Mouse (Mus musculus) embryo, embryonic 11.5 days (tissue): ENCODE measurements around the gene Mrnip.

Experiments
- DNase-seq: peaks from one replicate; pipeline ENCODE4 v3.0.0-alpha.2; 2012; ENCODE audit warnings: low read depth, low spot score

Mrnip gene

DNA sequence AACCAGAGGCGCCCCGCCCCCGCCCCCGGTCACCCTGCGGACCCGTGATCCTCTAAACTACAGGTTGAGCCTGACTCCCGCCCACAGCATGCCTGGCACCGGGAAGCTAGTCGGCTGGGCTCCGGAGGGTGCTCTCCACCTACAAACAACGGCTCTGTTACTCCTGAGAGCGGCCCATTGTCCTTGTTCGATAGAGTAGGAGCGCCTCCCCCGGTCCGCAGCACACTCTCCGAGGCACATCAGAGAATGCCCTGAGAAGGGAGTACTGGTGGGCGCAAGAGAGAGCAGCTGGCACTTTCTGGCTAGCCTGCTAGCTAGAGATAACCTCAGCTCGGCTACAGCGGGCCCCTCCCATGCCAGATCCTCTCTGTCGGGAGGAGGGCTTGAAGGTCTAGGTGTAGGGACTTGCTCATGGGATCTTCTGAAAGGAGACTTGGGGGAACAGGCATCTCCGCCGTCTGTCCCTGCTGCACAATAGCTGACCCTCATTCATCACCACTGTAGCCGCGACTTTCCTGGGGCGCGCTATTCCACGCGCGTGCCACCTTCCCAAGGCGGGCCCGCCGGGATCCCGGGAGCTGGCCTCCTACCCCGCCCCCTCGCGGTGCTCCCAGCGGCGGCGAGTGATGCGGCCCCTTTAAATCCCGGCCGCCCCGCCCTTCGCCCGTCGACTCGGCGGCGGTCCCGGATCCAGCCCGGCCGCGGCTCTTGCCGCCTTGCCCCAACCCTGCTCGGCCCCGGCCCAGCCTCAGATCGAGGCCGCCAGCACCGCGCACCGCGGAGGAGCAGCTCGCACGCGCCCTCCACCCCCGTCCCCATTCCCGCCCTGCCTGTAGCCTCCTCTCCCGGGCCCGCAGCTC, 50.7 kb downstream of the Mrnip start:
- DNase-seq, result peak; percentile 56

DNA sequence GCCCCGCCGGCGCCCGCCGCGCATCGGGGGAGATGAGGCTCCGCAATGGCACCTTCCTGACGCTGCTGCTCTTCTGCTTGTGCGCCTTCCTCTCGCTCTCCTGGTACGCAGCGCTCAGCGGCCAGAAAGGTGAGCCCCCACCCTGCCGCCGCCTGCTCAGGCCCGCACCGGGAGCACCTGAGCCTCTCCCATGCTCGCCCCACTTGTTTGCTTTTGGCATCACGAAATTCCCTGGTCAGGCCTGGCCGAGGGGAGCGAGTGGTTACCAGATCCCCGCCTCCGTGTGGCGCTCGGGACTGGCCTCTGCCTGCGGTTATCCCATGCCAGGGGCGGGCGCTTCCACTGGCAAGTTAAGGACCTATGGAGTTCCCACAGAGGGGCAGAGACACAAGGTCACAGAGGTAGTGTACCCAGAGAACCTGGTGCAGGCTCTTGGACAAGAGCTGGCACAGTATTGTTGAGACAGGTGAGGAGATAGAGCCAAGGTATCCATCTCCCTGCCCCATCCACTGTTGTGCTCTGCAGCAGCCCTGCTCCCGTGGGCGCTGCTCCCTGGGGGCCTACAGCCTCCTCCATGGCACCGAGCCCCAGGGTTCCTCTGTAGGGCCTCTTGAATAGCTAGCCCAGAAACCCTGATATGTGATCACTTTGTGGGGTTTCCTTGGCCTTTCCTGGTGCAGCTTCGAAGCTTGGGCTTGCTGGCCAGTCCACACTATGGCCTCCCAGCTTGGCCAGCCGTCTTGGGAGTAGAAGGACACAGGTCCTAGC, 51.6 kb downstream of the Mrnip start:
- no peak for DNase-seq

GRCm38 (mm10) chr11:50226406-50226805, 52.2 kb downstream of the Mrnip start:
- DNase-seq, result no peak

GRCm38 (mm10) chr11:50227226-50227625, 53.0 kb downstream of the Mrnip start:
- DNase-seq, result no peak

DNA sequence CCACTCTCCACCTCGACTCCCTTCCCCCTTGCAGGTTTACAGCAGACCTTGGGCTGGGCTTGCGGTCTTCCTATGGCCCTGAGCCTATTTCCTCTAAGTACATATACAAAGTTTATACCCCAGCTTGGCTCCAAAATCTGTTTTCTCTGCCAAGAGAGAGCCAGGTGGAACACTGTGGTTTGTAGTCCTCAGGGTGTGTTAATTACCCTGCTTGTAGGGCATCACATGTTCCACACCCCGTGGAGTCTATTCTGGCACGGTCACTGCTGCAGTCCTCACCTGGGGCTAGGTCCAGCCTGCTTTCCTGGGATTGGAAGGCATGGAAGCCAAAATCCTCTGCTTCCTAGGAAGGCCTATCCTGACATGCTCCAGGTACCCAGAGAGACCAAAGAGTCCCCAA, 53.5 kb downstream of the Mrnip start:
- DNase-seq, result no peak

GRCm38 (mm10) chr11:50228772-50229171, 54.5 kb downstream of the Mrnip start:
- no peak for DNase-seq

- DNase-seq, result no peak
Measured at GRCm38 (mm10) chr11:50229252-50229910, 55.1 kb downstream of the Mrnip start.

DNA sequence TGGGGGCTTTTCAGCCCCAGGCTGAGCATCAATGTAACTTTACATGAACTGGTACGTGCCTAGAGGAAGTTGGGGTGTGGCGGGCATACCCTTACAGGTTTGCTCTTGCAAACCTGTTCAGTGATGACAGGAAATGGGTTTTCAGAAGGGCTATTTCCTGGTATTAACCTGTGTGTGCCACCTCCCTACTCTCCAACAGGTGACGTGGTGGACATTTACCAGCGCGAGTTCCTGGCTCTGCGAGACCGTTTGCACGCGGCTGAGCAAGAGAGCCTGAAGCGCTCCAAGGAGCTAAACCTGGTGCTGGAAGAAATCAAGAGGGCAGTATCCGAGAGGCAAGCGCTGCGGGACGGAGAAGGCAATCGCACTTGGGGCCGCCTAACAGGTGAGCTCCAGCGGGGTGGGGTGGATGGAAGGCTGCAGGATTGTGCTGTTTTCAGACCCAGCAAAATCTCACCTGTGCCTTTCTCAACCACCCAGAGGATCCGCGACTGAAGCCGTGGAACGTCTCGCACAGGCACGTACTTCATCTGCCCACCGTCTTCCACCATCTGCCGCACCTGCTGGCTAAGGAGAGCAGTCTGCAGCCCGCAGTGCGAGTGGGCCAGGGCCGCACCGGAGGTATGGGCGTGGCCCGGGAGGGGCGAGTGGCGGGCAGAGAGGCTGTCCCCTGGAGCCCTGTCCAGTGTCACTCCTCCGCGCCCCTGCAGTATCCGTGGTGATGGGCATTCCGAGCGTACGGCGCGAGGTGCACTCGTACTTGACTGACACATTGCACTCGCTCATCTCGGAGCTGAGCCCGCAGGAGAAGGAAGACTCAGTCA, 56.4 kb downstream of the Mrnip start:
- DNase-seq, result no peak

DNA sequence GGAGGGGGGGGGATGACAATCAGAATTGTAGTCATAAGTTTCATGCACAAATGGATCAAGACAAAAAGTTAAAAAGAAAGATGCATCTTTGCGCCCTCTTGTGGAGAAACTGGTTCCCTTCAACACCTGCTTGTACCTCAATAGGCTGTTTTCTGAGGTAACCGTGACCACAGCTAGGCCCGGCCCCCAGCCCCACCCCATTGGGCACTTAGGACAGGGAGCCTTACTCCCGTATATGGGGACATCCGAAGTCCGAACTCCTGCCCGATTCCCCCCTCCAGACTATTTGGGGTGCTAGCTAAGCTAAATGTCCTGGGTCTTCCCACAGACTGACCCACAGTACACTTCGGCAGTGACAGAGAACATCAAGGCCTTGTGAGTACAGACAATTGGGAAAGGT, 57.2 kb downstream of the Mrnip start:
- peak; percentile 63 for DNase-seq

- no peak for DNase-seq
Measured at GRCm38 (mm10) chr11:50233022-50233421, 58.8 kb downstream of the Mrnip start.

- DNase-seq, result no peak
Measured at GRCm38 (mm10) chr11:50233993-50234392, 59.7 kb downstream of the Mrnip start.

DNA sequence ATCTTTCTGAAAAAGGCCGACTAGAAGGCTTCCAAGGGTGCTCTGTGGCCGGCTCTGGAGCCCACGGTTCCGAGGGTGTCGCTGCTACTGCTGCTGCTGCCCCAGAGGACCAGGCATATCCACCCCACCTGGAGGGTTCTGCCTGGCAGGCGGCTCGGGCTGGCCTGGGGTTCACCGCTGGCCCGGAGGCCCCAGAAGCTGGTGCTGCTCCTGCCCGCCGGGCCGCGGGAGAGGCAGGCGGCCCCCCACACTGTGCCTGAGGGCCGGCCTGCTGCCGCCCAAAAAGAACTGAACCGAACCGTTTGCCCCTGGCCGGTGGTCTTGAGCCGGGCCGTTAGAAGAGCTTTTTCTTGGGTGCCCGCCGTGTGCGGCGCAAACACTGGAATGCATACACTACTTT, 60.4 kb downstream of the Mrnip start:
- DNase-seq, result no peak

DNA sequence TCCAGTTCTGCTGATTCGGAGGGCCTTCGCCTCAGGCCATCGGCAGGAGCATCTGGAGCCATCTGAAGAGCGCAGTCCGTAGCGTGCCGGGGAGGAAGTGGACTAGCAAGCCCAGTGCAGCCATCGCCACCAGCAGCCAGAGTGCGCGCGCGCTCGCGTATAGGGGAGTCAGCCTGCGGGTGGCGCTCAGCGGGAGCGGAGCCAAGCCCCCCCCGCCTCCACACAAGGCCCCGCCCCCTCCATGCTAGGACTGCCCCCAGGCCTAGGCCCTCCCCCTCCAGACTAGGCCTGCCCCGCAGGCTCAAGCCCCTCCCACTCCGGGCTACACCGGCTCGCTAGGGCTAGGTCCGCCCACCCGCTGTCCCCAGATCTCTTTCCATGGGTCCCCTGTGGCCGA, 62.3 kb downstream of the Mrnip start:
- DNase-seq, result peak; percentile 81

DNA sequence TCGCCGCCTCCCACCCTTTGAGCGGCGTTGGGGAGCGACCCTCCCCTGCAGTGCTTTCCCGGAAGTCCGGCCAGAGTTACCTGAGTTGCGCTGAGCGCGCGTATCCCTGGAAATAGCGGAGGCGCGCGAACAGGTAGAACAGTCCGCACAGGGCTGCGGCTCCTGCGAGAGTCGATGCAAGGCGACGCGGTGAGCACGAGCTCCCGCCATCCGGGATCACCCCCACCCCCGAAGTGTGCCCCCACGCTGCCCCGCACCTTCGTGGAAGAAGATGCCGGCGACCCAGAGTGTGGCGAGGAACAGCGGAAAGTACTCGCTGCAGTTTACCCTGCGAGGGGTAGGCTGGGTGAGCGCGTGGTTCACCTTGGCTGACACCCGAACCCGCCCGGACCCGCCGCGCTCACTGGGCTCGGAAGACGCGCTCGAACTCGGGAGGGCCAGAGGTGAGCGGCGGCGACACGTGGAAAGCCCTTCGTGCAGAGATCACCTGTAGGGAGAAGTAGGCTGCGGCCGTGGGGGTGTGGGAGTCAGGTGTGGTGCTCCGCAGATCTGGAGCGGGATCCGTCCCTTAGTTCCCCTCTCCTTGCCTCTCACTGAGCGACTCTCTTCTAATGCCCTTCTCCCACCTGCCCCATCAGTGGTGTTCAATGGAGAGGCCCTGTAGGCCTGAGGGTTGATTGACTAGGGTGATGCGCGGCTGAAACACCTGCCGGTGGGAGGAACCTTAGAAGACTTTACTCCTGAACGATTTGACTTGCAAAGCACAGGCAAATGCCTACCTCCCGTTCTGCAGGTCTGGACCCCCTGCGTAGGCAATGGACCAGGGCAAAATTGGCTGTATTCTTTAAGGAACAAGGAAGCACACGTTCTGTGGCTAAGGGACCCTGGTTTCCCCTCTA, 62.9 kb downstream of the Mrnip start:
- DNase-seq, result no peak

DNA sequence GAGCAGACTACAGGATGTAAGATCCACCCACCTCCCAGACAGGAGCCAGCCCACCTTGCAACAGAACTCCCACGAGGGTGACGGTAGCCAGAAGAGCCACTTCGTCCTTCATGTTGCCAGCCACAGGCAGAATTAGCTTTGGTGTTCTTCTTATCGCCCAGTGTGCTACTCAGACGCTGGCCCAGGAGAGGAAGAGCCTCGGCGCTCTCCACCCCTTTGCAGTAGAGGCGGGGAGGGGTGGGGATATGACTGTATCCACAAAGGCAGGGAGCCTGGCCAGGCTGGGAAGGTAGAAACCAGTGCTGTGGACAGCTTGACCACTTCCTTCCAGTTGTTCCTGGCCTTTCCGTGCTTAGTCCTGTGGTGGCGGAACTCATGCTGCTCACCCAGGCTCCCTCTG, 64.1 kb downstream of the Mrnip start, which contains the start of gene Ltc4s:
Gene Ltc4s, minus strand, starts transcription at position 293 of the 400 bp plus-strand sequence.
- no peak for DNase-seq

- no peak for DNase-seq
Measured at GRCm38 (mm10) chr11:50238821-50239791, 64.9 kb downstream of the Mrnip start.

DNA sequence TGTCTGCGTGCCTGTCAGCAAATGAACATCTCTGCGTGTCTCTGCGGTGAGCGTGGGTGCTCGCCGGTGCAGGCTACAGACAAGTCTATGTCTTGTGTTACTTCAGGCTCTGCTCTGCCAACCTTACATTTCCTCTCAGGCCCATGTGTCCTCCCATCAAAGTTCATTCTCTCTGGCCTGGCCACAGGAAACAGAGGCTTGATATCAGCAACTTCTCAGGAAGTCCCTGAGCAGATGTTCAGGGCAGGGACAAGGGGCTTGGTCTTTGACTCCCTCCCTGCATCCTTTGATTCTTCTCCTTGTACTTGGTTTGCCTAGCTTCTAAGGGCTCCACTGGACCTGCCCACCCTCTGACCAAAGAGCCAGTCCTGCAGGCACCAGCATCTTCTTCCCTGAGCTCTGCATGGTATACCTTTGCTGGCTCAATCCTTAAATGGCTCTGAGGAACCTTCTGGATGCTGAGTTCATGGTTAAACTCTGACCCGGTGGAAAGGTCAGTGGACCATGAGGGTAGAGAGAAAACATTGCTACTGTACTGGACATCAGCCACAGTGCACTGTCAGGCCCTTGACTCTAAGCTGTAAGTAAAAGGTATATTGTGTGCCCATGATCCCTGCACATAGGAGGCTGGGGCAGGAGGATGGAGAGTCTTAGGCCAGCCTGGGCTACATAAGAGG, 66.1 kb downstream of the Mrnip start:
- DNase-seq, result no peak

DNA sequence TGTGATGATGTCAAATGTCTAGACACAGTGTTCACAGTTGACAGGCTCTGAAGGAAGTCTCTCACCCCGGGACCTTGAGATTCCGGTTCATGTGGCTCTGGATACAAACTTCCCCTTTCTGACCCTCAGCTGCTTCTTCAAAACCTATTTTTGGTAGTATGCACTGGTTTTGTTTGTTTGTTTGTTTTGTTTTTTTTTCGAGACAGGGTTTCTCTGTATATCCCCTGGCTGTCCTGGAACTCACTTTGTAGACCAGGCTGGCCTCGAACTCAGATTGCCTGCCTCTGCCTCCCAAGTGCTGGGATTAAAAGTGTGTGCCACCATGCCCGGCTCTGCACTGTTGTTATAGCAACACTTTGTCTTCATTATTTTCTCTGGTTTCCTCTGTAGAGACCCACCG, 69.7 kb downstream of the Mrnip start:
- DNase-seq, result no peak

- DNase-seq, result no peak
Measured at GRCm38 (mm10) chr11:50245269-50245668, 71.0 kb downstream of the Mrnip start.
